Mouse (Mus musculus): ENCODE data around the gene G3bp1. TPM values are rescaled to one million over a fixed set of nuclear protein-coding genes. Genes with fewer than 3 reads are reported as not detected.

The G3bp1 gene
- polyA plus RNA-seq, 1 experiment from 2014 or later, result 51.7 TPM

GRCm38 (mm10) chr11:55459850-55460558 is 9.5 kb upstream of the G3bp1 start:
- H3K4me2 ChIP-seq (ENCODE audit: low read depth, low read length), result peak overlapping the region; percentile 91
- no peaks in the 10 kb centered on the region for H3K9me3 ChIP-seq (replicated peaks; ENCODE audit: control insufficient read depth, low read length)
- peak overlapping the region; percentile 79 for H3K4me3 ChIP-seq (ENCODE audit: low read depth, low read length)
- no peak for ATAC-seq (ENCODE audit: low read depth)
- peak overlapping the region; percentile 66 for H3K27ac ChIP-seq (ENCODE audit: low read length)
- H3K27me3 ChIP-seq (ENCODE audit: control insufficient read depth, insufficient read depth, low read depth, low read length), result no peaks in the 10 kb centered on the region
- peak overlapping the region; percentile 73 for H3K9ac ChIP-seq (ENCODE audit: low read depth, low read length)
- H3K4me1 ChIP-seq (ENCODE audit: control insufficient read depth, low read depth, low read length), result peaks cover 25% of the 10 kb centered on the region
- 33% methylated on average over 3 of the region's 3 CpGs for WGBS (ENCODE audit: insufficient replicate concordance)
- peaks cover 2% of the 10 kb centered on the region; the same call in 1 of the 2 replicates for H3K36me3 ChIP-seq (ENCODE audit: control insufficient read depth, insufficient read depth)

DNA sequence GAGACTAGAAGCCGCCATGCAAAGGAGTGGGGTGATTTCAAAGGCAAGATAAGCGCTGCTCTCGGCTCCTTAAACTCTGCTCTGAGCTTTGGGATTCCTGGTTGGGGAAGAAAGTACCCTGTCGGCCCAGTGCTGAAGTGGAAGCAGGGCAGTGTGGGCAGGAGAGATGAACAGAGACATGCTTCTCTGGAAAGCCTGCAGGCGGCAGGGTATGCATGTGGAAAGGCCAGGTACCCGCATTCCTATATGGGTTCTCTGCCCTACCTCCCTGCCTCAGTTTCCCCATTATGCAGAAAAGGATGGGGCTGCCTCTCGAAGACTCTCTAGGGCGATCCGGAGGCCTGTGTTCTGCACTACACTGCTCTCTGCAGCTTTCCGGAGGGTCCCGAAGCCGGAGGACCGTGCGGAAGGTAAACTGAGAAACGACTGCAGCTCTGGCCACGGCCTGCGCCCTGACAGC is 8.9 kb upstream of the G3bp1 start:
- peak overlapping the region; percentile 91 for H3K4me2 ChIP-seq (ENCODE audit: low read depth, low read length)
- under 1% methylated on average over 17 of the region's 17 CpGs for WGBS (ENCODE audit: insufficient replicate concordance)

GRCm38 (mm10) chr11:55461019-55461645 is 8.4 kb upstream of the G3bp1 start, which contains the start of gene Atox1:
TSS of gene Atox1 (minus strand) at chr11:55461239.
- peak within 1 kb of the TSS; percentile 79 for H3K4me3 ChIP-seq (ENCODE audit: low read depth, low read length)
- H3K27ac ChIP-seq (ENCODE audit: low read length), result peak within 1 kb of the TSS; percentile 78
- WGBS (ENCODE audit: insufficient replicate concordance), result 0% methylated on average over 36 of the region's 36 CpGs

More for the DNA sequence above, 8.9 kb upstream of the G3bp1 start:
- peaks cover 25% of the 10 kb centered on the region for H3K4me1 ChIP-seq (ENCODE audit: control insufficient read depth, low read depth, low read length)
- peak overlapping the region; percentile 66 for H3K27ac ChIP-seq (ENCODE audit: low read length)
- peaks cover 2% of the 10 kb centered on the region; the same call in 1 of the 2 replicates for H3K36me3 ChIP-seq (ENCODE audit: control insufficient read depth, insufficient read depth)
- H3K27me3 ChIP-seq (ENCODE audit: control insufficient read depth, insufficient read depth, low read depth, low read length), result no peaks in the 10 kb centered on the region
- H3K4me3 ChIP-seq (ENCODE audit: low read depth, low read length), result peak overlapping the region; percentile 79
- peak overlapping the region; percentile 73 for H3K9ac ChIP-seq (ENCODE audit: low read depth, low read length)
- H3K9me3 ChIP-seq (replicated peaks; ENCODE audit: control insufficient read depth, low read length), result no peaks in the 10 kb centered on the region
- peak; percentile 12; the same call in 1 of the 2 replicates for ATAC-seq (ENCODE audit: low read depth)

DNA sequence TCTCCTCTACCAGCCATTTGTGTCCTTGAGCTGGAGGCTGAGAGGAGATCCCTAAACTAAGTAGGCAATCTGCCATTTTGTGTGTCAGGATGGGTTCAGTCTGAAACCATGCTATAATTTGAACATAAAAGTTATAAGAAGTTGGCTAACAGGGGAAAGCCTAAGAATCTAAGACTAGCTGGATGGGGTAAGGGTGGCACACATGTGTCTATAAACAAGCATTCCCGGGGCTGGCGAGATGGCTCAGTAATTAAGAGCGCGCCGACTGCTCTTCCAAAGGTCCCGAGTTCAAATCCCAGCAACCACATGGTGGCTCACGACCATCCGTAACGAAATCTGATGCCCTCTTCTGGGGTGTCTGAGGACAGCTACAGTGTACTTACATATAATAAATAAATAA is 7.3 kb upstream of the G3bp1 start:
- no peak overlapping the region for H3K4me2 ChIP-seq (ENCODE audit: low read depth, low read length)
- H3K9ac ChIP-seq (ENCODE audit: low read depth, low read length), result no peak overlapping the region
- H3K27me3 ChIP-seq (ENCODE audit: control insufficient read depth, insufficient read depth, low read depth, low read length), result no peaks in the 10 kb centered on the region
- no peak overlapping the region for H3K27ac ChIP-seq (ENCODE audit: low read length)
- peaks cover 2% of the 10 kb centered on the region; the same call in 1 of the 2 replicates for H3K36me3 ChIP-seq (ENCODE audit: control insufficient read depth, insufficient read depth)
- H3K4me1 ChIP-seq (ENCODE audit: control insufficient read depth, low read depth, low read length), result peaks cover 25% of the 10 kb centered on the region
- no peak overlapping the region for H3K4me3 ChIP-seq (ENCODE audit: low read depth, low read length)
- ATAC-seq (ENCODE audit: low read depth), result no peak
- 87% methylated on average over 9 of the region's 9 CpGs for WGBS (ENCODE audit: insufficient replicate concordance)
- no peaks in the 10 kb centered on the region for H3K9me3 ChIP-seq (replicated peaks; ENCODE audit: control insufficient read depth, low read length)

More at GRCm38 (mm10) chr11:55461019-55461645, 8.4 kb upstream of the G3bp1 start, which contains the start of gene Atox1:
- Histone ChIP-seq H3K9ac (ENCODE audit: low read depth, low read length) (peak within 1 kb of the TSS; percentile 73), H3K4me2 (ENCODE audit: low read depth, low read length) (peak within 1 kb of the TSS; percentile 91), H3K27me3 (ENCODE audit: control insufficient read depth, insufficient read depth, low read depth, low read length) (no peaks in the 10 kb centered on the region), H3K4me1 (ENCODE audit: control insufficient read depth, low read depth, low read length) (peaks cover 25% of the 10 kb centered on the region), H3K36me3 (ENCODE audit: control insufficient read depth, insufficient read depth) (peaks cover 2% of the 10 kb centered on the region; the same call in 1 of the 2 replicates), H3K9me3 (replicated peaks; ENCODE audit: control insufficient read depth, low read length) (no peaks in the 10 kb centered on the region)
- peak; percentile 96 for ATAC-seq (ENCODE audit: low read depth)

- Histone ChIP-seq H3K4me1 (ENCODE audit: control insufficient read depth, low read depth, low read length) (peaks cover 24% of the 10 kb centered on the region), H3K27me3 (ENCODE audit: control insufficient read depth, insufficient read depth, low read depth, low read length) (no peaks in the 10 kb centered on the region), H3K36me3 (ENCODE audit: control insufficient read depth, insufficient read depth) (no peaks in the 10 kb centered on the region), H3K9me3 (replicated peaks; ENCODE audit: control insufficient read depth, low read length) (no peaks in the 10 kb centered on the region), H3K9ac (ENCODE audit: low read depth, low read length) (no peak overlapping the region), H3K4me3 (ENCODE audit: low read depth, low read length) (no peak overlapping the region), H3K27ac (ENCODE audit: low read length) (0 out of 2 replicates have a peak overlapping the region, but pooled peaks have one; percentile 22), H3K4me2 (ENCODE audit: low read depth, low read length) (no peak overlapping the region)
- WGBS (ENCODE audit: insufficient replicate concordance), result 71% methylated on average over 10 of the region's 10 CpGs
- no peak for ATAC-seq (ENCODE audit: low read depth)
Measured at GRCm38 (mm10) chr11:55464707-55465106, 4.8 kb upstream of the G3bp1 start.

- Histone ChIP-seq H3K4me2 (ENCODE audit: low read depth, low read length) (peak overlapping the region; percentile 29; the same call in 1 of the 2 replicates), H3K9me3 (replicated peaks; ENCODE audit: control insufficient read depth, low read length) (no peaks in the 10 kb centered on the region), H3K4me3 (ENCODE audit: low read depth, low read length) (no peak overlapping the region), H3K36me3 (ENCODE audit: control insufficient read depth, insufficient read depth) (no peaks in the 10 kb centered on the region), H3K4me1 (ENCODE audit: control insufficient read depth, low read depth, low read length) (peaks cover 20% of the 10 kb centered on the region), H3K27me3 (ENCODE audit: control insufficient read depth, insufficient read depth, low read depth, low read length) (no peaks in the 10 kb centered on the region), H3K27ac (ENCODE audit: low read length) (peak overlapping the region; percentile 59; the same call in 1 of the 2 replicates), H3K9ac (ENCODE audit: low read depth, low read length) (no peak overlapping the region)
- WGBS (ENCODE audit: insufficient replicate concordance), result 68% methylated on average over 3 of the region's 3 CpGs
- ATAC-seq (ENCODE audit: low read depth), result no peak
Measured at GRCm38 (mm10) chr11:55465177-55465576, 4.3 kb upstream of the G3bp1 start.

DNA sequence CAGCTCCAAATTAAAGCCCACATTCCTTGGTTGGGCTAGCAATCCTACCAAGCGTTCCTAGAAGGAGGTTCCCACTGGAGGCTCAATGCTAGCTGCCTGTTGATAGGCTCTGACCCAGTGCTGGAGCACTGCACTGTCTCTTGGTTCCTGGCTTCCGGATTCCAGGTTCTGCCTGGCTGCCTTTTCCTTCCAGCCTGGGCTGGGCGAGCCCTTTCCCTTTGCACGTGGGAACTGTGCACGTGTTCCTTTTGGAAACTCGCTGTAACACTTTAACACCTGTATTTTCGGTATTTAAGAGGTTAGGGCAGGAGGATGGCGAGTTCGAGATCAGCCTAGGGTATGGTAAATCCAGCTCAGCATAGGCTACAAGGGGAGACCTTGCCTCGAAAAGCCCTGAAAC is 1.5 kb upstream of the G3bp1 start:
- ATAC-seq (ENCODE audit: low read depth), result no peak
- H3K9me3 ChIP-seq (replicated peaks; ENCODE audit: control insufficient read depth, low read length), result no peaks in the 10 kb centered on the region
- H3K36me3 ChIP-seq (ENCODE audit: control insufficient read depth, insufficient read depth), result no peaks in the 10 kb centered on the region
- peak overlapping the region; percentile 72 for H3K4me2 ChIP-seq (ENCODE audit: low read depth, low read length)
- no peaks in the 10 kb centered on the region for H3K27me3 ChIP-seq (ENCODE audit: control insufficient read depth, insufficient read depth, low read depth, low read length)
- 69% methylated on average over 10 of the region's 10 CpGs for WGBS (ENCODE audit: insufficient replicate concordance)
- H3K9ac ChIP-seq (ENCODE audit: low read depth, low read length), result peak overlapping the region; percentile 70
- peak overlapping the region; percentile 94 for H3K4me3 ChIP-seq (ENCODE audit: low read depth, low read length)
- peak overlapping the region; percentile 87 for H3K27ac ChIP-seq (ENCODE audit: low read length)
- H3K4me1 ChIP-seq (ENCODE audit: control insufficient read depth, low read depth, low read length), result peaks cover 25% of the 10 kb centered on the region

GRCm38 (mm10) chr11:55468611-55469047 is 856 bp upstream of the G3bp1 start:
- no peaks in the 10 kb centered on the region for H3K27me3 ChIP-seq (ENCODE audit: control insufficient read depth, insufficient read depth, low read depth, low read length)
- peak overlapping the region; percentile 72 for H3K4me2 ChIP-seq (ENCODE audit: low read depth, low read length)
- peak overlapping the region; percentile 87 for H3K27ac ChIP-seq (ENCODE audit: low read length)
- H3K9me3 ChIP-seq (replicated peaks; ENCODE audit: control insufficient read depth, low read length), result no peaks in the 10 kb centered on the region
- ATAC-seq (ENCODE audit: low read depth), result no peak
- peak overlapping the region; percentile 70 for H3K9ac ChIP-seq (ENCODE audit: low read depth, low read length)
- WGBS (ENCODE audit: insufficient replicate concordance), result under 1% methylated on average over 17 of the region's 17 CpGs
- no peaks in the 10 kb centered on the region; the same call in 1 of the 2 replicates for H3K36me3 ChIP-seq (ENCODE audit: control insufficient read depth, insufficient read depth)
- peaks cover 29% of the 10 kb centered on the region for H3K4me1 ChIP-seq (ENCODE audit: control insufficient read depth, low read depth, low read length)
- peak overlapping the region; percentile 94 for H3K4me3 ChIP-seq (ENCODE audit: low read depth, low read length)
